Mouse (Mus musculus) heart, postnatal 4 days (tissue): Measurements from ENCODE around the gene Prf1. TPM values are rescaled to one million over a fixed set of nuclear protein-coding genes. Genes with fewer than 3 reads are reported as not detected.
A peak's percentile ranks its signal among the peaks of the same experiment; 100 is the strongest.

ENCODE experiments used
- DNase-seq: peaks from one replicate; pipeline ENCODE4 v3.0.0; 2021
- total RNA-seq, 2 experiments: library from RNA; stranded (reverse); gene quantifications; 2 replicates each; pipeline ENCODE4 v1.2.3; 2021

Gene Prf1
- total RNA-seq, 2 experiments from 2014 or later, result 0.09 TPM; not detected in 1

DNA sequence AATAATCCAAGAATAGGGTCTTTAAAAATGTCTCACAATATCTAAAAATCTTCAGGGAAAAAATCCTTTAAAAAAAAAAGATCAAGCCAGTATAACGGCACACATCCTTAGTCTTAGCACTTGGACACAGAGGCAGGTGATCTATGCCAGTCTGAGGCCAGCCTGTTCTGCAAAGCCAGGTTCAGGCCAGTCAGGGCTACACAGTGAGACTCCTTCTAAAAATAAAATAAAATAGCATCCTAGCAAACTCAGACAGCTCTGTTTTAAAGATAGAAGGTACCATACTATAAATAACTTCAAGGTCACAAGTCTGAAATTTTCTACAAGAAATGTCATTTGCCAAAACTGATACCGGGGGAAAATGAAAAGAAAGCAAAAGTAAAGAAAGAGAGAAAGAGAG is 7.6 kb upstream of the Prf1 start:
- no peak for DNase-seq

DNA sequence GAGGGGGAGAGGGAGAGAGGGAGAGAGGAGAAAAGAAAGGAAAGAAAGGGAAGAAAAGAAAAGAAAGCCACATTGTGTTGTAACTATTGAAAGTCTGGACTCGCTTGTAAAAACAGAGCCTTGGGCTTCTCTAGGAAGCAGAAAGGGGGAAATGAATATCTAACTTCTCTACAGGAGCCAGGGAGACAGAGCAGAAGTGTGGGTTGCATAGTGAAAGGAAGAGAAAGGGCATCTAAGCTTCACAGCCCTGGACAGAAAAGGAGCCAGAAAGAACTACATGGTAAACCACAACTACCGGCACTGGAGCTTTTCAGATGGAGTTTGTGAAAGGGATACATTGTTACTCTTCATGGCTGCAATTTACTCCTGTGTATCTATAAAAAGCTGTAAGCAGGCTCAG is 7.2 kb upstream of the Prf1 start:
- no peak for DNase-seq

DNA sequence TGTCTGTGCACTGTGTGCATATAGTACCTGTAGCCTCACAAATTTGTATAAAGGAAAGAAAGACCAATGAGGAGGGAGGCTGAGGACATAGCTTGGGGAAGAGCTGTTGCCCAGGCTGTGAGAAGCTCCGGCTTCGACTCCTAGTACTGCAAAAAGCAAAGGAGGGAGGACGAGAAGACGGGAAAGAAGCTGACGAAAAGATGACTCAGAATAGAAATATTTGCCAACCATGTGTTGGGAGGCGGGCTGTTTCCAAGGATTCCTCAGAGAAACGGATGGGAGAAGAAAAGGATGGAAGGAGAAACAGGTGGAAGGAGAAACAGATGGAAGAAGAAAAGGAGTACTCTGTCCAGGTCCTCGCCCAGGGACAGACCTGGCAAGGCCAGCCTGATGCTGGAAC is 3.4 kb upstream of the Prf1 start:
- DNase-seq, result no peak

DNA sequence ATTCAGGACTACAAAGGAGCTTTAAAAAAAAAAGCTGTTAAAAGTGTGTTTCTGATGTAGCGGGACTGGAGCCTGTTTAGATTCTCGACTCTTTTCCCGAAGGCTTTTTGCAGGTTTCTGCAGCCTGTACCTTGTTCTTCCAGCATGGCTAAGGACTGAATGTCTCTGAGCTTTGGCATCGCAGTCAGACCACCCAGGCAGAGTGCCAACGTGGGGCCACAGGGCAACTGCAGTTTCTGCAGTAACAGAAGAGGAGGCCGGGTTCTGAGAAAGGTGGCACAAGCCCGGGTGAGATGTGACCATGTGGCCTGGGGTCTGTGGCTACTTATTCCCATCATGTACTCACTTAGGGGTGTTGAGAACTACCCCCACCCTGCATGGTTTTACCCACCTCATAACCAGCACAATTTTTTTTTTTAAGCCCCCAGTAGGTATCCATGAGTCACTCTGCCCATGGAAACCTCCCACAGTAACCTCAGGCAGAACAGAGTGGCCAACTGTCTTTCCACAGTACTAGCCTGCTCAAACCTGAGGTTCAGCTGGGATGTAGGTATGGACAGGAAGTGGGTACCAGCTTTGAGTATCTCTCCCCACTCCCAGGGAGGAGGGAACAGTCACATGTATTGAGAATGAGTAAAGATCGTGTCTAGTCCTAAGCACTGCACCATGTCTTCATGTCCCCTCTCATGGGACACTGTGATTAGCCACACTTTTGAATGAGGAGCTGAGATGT is 754 bp upstream of the Prf1 start:
- DNase-seq, result peak; percentile 60

DNA sequence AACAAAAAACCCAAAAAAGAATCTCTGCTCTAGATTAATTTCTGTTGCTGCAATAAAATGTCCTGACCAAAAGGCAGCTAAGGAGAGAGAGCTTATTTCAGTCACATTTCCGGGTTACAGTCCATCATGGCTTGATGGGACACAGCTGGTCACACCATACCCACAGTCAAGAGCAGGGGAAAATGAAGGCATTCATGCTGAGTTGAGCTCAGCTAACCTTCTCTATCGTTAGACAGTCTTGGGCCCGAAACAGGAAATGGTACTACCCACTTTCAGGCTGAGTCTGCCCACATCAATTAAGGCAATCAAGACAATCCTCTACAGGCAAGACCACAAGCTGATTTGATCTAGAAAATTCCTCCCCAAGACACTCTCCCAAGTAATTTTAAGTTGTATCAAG is 3.4 kb downstream of the Prf1 start:
- DNase-seq, result no peak

DNA sequence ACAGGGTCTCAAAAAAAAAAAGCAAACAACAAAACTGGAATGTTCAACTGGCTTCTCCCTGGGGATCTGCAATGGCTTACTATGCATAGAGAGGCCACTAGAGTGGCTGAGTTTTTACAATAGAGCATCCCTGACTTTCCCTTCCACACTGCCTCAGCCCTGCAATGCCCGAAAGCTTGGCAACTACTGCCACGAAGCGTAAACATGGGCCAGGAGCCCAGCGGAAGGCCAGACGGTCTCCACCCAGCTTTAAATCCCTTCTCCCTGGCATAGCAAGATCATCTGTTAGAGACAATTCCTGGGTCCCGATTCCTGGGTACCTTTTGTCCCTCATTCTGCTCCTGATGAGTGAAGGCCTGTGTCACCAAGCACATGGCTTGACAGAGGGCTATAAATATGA is 6.4 kb downstream of the Prf1 start:
- DNase-seq, result no peak

DNA sequence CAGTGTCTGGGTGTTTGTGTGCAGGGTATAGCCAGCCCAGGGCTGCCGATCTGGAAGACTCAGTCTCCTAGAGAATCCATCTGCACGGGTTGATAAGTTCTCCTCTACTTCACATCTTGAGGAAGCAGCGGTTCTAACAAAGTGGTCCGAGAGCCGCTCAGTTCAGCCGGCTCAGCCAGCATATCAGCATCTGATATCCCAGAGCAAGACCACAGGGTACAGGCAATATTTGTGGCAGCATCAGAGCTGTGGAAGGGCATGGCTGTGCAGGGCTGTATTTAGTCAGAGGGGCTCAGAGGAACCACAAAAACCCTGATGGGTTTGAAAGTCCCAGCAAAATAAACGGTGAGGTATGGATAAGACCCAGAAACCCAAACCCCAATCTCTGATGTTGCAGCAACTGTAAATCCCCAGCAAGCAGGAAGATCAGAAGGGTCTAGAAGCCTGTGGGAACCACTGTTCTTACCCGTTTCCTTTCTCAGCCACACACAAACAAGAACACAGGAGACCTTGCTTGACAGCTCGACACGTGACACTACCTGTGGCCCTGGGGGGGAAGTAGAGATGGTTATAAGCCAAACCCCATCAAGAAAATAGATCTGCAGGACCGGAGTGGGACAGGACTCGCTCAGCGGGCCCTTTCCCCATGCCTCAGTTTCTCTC is 8.4 kb downstream of the Prf1 start:
- DNase-seq, result no peak

DNA sequence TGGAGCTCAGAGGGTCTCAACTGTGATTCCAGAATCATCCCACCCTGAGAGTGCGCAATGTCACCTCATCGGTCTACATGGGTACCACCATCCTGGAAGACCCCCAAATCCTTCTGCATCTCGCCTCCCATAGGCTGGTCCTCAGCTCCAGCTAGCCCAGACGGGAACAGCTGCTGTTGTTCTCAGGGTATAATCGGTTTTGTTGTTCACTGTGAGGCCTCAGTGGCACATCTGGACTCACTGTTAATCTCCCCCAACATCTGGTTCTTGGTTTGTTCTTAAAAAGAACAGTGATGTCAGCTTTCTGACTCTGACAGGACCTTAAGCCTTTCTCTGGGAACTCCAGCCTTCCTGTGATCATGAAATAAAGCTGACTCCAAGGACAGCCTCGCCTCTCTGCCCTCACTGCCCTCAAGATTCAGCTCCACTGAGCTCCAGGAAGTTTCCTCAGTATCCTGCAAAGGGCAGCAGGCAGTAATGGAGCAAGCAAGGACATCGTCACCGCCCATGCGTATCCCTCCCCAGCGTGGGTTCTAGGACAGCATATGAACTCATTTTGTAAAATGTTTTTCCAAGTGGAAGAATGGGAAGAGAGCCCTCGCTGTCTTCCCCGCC is 11.2 kb downstream of the Prf1 start:
- DNase-seq, result no peak

DNA sequence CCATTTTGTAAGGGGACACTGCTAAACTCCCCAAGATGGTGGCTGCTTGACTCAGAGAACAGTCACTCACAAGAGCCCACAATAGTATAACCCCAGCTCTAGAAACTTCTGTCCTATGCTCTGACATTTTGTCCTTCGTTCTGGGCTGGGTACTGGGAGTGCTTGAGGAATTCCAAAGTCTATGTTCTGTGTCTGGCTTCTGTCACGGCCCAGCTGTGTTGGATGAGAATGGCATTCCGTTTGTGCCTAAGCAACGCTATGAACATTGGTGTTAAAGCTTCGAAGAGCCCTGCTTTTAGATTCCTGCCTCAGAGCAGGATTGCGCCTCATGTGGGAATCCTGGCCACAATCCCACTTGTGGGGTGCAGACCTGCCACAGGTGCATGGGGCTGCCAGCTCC is 14.5 kb downstream of the Prf1 start:
- DNase-seq, result peak; percentile 42

DNA sequence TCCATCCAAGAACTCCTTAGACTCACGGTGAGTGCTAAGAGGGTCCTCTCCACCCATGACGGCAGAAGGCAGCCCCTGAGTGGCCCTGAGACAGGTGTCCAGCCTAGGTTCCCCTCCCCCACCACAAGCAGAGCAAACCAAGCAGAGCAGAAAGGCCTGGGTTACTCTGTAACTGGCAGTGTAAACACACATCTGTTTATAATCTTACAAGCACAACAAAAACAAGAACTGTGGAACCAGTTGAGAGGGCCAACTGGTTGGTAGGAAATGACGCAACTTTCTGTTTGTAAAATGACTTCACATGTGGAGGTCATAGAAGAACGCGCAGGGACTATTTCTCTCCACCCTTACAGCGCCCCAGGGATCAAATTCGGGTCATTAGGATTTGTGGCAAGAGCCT is 15.1 kb downstream of the Prf1 start:
- DNase-seq, result no peak

DNA sequence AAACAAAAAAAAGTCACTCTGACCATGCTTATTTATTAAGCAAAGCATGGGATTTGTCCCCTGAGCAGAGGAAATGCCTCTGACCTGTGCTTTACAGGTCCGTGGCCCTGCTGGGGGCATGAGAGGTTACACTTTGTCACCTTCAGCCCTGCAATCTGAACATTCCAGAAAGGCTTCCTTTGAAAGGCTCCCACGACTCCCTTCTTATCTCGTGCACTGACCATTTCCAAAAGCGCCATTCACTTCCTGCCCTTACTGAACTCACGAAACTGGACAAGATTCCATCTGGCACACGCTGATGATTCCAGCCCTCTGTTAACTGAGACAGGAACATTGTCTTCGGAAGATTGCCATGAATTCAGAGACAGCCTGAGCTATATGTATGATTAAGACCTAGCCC is 16.1 kb downstream of the Prf1 start:
- no peak for DNase-seq

DNA sequence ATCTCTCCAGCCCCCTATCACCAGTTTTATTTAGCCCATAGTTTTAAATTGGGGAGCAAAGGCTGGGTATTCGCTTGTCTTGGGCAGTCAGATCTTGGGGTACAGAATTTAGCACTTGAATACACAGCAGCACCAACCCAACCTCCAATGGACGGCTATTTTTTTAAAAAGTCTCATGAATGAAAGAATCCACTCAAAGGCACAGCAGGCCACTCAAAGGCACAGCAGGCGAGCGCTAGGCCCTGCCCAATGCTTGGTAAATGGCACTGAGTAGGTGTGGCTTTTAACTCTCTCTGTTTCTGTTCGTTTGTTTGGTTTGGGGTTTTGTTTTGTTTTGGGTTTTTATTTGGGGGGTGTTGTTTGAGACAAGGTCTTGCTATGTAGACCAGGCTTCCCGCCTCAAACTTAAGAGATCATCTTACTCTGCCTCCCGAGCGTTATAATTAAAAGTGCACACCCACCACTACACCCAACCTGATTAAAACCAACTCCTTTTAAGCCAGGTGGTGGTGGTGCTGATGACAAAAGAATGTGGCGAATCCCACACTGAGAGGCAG is 17.8 kb downstream of the Prf1 start:
- no peak for DNase-seq

DNA sequence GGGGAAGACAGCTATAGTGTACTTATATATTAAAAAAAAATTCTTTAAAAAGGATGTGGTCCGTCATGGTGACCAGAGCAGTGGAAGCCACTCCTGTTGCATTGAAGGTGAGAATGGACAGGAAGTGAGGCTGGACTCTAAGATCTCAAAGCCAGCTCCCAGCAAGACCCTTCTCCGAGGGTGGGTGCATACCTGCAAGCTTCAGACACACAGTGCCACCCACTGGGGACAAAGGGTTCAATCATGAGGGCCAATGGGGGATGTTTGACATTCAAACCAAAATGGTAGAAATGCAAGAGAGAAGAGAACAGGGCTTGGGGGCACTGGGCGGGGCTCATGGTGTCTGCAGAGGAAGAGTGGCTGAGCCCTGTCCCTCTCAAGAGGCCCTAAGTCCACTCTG is 20.9 kb downstream of the Prf1 start:
- DNase-seq, result no peak

DNA sequence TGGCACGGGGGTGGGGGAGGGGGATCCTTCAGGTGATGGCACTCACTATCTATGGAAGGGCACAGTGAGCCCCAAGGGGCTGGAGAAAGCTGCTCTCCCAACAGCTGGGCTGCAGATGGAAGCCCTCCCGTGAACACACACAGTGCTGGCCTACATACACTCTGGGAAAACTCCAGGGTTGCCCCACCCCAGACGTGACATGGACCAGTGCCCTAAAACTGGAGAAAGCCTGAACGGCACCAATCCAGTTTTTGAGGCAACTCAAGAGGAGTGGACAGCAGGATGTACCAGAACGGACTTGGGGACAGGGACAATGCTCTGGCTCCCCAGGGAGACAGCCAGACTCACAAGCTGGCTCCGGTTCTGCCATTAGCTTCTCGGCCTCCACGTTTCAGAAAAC is 27.1 kb downstream of the Prf1 start:
- DNase-seq, result peak; percentile 47

DNA sequence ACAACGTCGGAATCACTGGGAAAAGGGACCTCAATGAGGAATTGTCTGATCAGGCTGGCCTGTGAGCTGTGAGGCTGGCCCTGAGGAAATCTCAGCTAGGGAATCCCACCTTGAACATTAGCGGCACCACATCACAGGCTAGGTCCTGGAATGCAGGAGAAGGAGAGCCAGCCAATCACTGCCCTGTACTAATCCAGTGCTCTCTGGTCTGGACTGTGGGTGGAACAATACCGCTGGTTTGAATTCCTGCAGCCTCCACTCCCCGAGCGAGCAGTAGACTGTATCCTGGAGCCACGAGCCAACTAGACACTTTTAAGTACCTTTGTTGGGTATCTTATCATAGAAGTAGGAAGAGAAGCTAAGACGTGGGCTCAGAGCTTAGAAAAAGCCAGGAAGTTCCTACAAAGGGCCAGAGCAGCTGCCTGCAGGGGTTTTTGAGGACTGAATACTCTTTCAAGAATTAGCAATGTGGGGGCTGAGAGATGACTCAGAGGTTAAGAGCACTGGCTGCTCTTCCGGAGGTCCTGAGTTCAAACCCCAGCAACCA is 28.2 kb downstream of the Prf1 start:
- DNase-seq, result no peak

DNA sequence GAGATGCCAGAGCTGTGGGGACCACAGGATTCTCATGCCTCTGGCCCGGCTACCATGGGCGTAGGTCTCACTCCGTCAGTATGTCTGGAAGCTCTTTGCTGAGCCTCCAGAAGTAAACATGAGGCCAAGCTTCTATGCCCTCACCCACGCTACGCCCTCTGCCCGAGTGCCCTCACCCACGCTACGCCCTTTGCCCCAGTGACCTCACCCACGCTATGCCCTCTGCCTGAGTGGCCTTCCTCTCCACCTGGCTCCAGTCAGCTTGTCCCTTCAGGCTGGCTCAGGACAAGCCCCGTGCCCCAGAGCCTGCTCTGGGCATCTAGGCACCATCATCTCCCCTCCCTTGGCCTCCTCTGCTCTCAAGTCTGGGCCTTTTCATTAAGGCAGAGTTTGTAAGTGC is 29.9 kb downstream of the Prf1 start:
- DNase-seq, result no peak

DNA sequence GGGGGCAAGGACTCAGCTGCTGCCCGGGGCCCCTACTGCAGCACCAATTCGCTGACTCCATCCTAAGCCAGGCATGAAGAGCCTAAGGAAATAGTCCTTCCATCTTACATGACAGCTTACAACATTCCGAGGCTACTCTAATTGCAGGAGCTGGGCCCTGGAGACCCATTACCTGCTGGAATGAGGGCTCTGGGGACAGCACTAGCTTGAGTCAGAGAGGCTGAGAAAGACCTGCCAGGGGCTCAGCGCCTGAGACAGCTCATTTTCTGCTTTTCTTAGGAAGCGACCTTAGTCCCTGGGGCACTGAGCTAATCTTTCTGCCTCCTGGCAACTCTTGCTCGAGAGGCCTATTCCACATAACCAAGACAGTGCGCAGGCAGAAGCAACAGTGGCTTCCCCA is 31.3 kb downstream of the Prf1 start:
- DNase-seq, result no peak

DNA sequence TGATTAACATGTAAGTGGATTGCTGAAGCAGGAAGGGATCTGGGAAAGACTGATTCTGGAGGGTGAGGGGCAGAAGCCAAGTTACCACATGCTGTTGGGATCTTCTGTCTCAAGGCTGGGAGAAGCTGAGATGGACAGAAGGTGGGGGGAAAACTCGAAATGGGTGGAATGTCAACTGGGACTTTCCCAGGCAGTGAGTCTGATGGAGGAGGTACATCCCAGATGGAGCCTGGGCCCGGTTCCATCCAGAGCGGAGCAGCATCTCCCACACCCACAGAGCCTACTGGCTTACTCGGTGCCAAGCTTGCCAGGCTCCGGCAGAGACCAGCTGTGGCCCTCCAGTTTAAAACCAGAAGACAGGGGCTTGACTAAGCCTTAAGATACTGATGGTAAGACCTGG is 33.4 kb downstream of the Prf1 start:
- DNase-seq, result peak; percentile 70

DNA sequence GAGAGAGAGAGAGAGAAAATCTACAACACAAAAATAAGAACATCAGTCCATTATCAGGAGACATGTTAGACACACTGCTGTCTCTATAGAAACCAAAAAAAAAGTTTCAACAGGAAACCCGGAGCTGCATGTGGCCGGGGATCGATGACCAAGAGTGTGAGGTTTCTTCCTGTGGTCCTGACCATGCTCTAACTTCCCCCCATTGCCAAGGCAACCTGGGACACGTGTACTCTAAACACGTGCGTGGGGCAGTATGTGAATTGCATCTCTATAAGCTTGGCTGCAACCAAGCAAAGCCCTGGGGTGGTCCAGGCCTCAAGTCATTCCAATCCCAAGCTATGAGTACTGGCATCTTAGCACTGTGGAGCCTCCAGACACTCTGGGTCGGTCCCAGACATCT is 36.9 kb downstream of the Prf1 start:
- no peak for DNase-seq

DNA sequence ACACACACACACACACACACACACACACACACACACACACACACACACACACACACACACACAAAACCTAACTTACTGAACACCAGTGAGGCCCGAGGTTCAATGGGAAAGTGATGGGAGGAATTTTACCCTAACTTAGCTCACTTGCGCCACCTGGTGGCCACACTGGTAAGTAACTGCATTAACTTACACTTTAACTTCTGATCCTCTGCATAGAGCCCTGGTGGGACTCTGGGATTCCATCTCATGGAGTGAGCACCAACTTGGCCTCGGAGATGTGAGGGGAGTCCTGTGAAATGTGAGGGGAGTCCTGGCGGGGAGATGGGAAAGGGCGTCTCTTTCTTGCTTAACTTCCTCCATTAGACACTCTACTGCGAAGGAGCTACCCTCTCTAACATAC is 38.5 kb downstream of the Prf1 start:
- DNase-seq, result peak; percentile 91

DNA sequence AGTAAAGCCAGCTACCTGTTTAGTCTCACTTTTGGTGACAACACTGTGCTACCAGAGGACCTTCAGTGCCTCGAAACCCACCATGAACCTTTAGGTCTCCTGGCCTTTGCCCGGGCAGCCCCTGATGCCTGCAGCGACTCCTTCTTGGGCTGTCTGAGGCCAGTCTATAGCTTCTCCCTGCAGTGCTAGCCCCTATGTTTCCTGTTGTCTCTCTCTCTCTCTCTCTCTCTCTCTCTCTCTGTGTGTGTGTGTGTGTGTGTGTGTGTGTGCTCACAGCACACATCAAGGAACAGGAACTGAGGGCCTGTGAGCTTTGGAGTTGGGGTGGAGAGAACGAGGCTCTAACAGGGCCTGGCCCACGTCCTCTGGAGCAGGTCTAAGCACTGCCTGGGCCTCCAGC is 39.0 kb downstream of the Prf1 start:
- no peak for DNase-seq

DNA sequence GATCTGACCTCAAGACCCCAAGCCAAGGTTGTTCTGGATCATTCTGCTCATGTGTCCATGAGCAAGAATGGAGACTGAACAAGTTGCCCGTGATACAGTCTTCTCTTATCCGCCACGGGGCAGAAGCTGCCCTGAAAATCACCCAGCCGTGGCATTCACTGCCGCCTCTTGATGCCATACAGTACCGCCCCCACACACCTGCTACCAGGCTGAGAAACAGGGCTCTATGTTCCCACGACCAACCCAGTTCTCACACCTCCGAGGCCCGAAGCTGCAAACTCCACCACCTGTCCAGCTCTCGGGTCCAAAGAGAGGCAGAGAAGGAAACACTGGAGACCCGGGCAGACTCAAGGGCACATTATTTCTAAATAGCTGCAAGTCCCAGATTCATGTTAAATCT is 40.0 kb downstream of the Prf1 start:
- DNase-seq, result no peak

DNA sequence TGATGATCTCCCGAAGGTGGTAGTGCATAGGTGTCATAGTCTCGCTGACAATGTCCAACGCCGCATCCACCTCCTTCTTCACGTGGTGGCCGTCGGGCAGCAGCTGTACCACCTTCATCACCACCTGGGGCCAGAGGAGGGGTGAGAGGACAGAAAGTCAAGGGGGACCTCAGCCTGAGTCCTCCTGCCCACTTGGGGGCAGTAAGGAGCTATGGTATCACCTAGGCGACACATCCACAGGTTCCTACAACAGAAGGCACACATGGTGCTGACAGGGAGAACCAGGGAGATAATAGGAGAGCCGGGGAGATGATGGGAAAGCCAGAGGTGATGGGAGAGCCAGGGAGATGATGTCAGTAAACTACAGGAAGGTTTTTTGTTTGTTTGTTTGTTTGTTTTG is 41.6 kb downstream of the Prf1 start:
- DNase-seq, result no peak

DNA sequence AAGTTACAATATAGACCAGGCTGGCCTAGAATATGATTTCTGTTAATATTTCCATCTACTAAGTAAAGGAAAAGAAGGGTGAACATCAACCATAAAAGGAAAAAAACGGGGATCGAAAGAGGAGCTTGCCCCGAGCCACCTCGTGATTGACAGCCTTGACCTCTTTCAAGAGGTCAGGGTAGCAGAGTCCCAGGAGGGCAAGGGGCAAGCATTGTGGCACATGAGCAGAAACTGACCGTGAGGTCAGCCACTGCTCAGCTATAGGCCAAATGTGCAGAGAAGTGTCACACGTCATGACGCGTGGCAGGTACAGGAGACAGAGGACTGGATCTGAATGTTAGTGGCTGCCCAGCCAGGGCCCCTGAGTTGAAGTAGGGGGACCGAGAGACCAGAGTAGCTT is 42.6 kb downstream of the Prf1 start:
- DNase-seq, result no peak
